Mouse (Mus musculus): Measurements from ENCODE around the gene Alyref.
A peak's percentile ranks its signal among the peaks of the same experiment; 100 is the strongest.
"Not testable (repeated sequence)": the region's sequence is repeated elsewhere in the genome, so short reads cannot be mapped to it uniquely, and the experiment has no call there.

The Alyref gene

GRCm38 (mm10) chr11:120572752-120573584, 25.2 kb downstream of the Alyref start, which contains the start of gene P4hb:
P4hb (minus strand) TSS chr11:120573253.
- peak; percentile 99 for DNase-seq (ENCODE audit: low spot score)

GRCm38 (mm10) chr11:120572417-120572751, 25.8 kb downstream of the Alyref start:
- DNase-seq (ENCODE audit: low spot score) = peak; percentile 32

GRCm38 (mm10) chr11:120571754-120572416, 26.3 kb downstream of the Alyref start:
- DNase-seq (ENCODE audit: low spot score) = no peak

GRCm38 (mm10) chr11:120571122-120571521, 27.0 kb downstream of the Alyref start:
- no peak for DNase-seq (ENCODE audit: low spot score)

GRCm38 (mm10) chr11:120568324-120568723, 29.8 kb downstream of the Alyref start:
- no peak for DNase-seq (ENCODE audit: low spot score)

- no peak for DNase-seq (ENCODE audit: low spot score)
Measured at GRCm38 (mm10) chr11:120565114-120565513, 33.1 kb downstream of the Alyref start.

GRCm38 (mm10) chr11:120562949-120563348, 35.2 kb downstream of the Alyref start:
- DNase-seq (ENCODE audit: low spot score) = no peak

GRCm38 (mm10) chr11:120560952-120561728, 37.0 kb downstream of the Alyref start:
- no peak for DNase-seq (ENCODE audit: low spot score)

- DNase-seq (ENCODE audit: low spot score) = not testable (repeated sequence)
Measured at GRCm38 (mm10) chr11:120558843-120559242, 39.3 kb downstream of the Alyref start.

GRCm38 (mm10) chr11:120555260-120555659, 42.9 kb downstream of the Alyref start:
- DNase-seq (ENCODE audit: low spot score) = no peak

GRCm38 (mm10) chr11:120554834-120555233, 43.3 kb downstream of the Alyref start:
- no peak for DNase-seq (ENCODE audit: low spot score)

GRCm38 (mm10) chr11:120552736-120553135, 45.4 kb downstream of the Alyref start:
- no peak for DNase-seq (ENCODE audit: low spot score)

- no peak for DNase-seq (ENCODE audit: low spot score)
Measured at GRCm38 (mm10) chr11:120550810-120551440, 47.2 kb downstream of the Alyref start, which contains the start of gene Ppp1r27. Ppp1r27 (minus strand) TSS chr11:120551132.

GRCm38 (mm10) chr11:120549986-120550809, 48.0 kb downstream of the Alyref start:
- DNase-seq (ENCODE audit: low spot score) = no peak

GRCm38 (mm10) chr11:120549168-120549945, 48.8 kb downstream of the Alyref start, which contains the start of gene Mcrip1:
Mcrip1 (minus strand) TSS chr11:120549727.
- peak; percentile 96 for DNase-seq (ENCODE audit: low spot score)

- no peak for DNase-seq (ENCODE audit: low spot score)
Measured at GRCm38 (mm10) chr11:120548786-120549167, 49.4 kb downstream of the Alyref start.

- no peak for DNase-seq (ENCODE audit: low spot score)
Measured at GRCm38 (mm10) chr11:120548214-120548613, 50.0 kb downstream of the Alyref start.

GRCm38 (mm10) chr11:120547469-120547868, 50.7 kb downstream of the Alyref start:
- DNase-seq (ENCODE audit: low spot score) = no peak

GRCm38 (mm10) chr11:120545964-120546363, 52.2 kb downstream of the Alyref start:
- no peak for DNase-seq (ENCODE audit: low spot score)

GRCm38 (mm10) chr11:120542376-120542775, 55.8 kb downstream of the Alyref start:
- DNase-seq (ENCODE audit: low spot score) = no peak

Data from urinary bladder, postnatal 25 days (tissue).